Mouse (Mus musculus): ENCODE data around the gene Slfn14.
"Not testable (repeated sequence)": the region's sequence is repeated elsewhere in the genome, so short reads cannot be mapped to it uniquely, and the experiment has no call there.

Slfn14 gene

GRCm38 (mm10) chr11:83286566-83286965, at the start of gene Slfn14:
Slfn14 (minus strand) TSS chr11:83286726.
- no peak for DNase-seq

DNA sequence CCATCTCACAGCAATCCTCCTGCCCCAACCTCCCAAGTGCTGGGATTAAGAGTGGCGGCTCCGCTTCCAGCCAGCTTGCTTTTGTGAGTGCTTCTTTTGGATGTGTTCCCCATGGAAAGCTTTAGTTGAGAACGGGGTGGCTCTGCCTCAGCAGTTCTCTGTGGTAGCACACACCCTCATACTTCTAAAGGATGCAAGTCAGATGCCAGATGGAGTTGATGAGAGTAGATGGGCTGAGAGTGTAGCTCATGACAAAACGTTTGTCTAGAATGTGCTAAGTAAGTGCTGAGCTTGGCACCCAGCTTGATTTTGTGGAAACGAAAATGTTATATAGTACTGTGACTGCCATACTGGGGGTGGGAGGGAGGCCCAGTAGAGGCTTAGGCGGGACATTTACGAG, 49.3 kb upstream of the Slfn14 start:
- no peak for DNase-seq

DNA sequence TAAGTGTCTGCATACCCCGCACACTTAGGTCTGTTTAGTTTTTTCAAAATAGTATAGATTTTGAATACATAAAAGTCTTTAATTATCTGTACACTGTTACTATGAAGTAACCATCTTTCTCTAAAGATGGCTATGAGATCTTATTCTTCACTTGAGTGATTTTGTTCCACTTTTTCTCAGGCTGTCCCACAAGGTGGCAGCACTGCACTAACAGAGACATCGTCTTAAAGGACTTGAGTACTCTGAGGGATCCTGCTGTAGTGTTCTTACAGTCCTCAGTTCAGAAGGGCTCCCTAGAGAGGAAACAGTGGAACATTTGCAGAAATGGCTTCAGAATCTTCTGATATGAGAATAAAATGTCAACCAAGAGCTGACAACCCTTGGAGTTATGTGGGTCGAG, 40.9 kb upstream of the Slfn14 start:
- peak; percentile 75 to 77 for DNase-seq

- DNase-seq = not testable (repeated sequence)
These were observed 40.2 kb upstream of the Slfn14 start for GRCm38 (mm10) chr11:83326692-83327091.

DNA sequence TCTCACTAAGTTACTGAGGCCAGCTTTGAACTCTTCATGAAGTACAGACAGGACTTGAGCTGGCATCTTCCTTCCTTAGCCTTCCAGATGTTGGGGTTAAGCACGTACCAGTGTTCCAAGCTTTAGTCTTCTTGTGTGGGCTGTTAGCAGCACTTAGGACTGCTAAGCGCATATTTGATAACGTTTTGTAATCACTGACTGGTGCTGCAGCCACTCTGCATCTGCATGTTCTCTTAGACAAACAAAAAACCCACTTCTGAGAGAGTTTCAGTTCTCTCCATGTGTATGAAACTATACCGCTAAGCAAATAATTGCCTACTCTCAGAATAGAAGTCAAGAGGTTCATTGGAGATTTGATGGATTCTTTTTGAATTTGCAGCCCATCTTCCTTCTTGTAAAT, 32.5 kb upstream of the Slfn14 start:
- no peak for DNase-seq

DNA sequence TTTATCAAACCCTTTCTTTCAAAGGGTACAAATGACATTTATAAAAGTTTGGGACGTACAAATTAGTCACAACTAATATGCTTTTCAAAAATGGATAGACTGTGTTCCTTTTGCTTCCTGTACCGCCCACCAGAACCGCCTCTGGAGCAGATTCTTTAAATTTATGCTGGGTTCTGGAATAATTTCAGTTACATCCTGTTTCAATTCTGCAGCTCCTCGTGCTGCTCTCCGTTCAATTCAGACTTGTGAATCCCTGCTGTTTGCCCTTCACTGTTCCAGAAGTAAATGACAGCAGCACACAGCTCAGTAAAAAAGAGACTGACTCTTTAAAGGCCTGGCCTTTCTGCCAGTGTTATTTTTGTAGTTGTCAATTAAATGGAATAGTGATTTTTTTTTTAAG, 25.9 kb upstream of the Slfn14 start:
- no peak for DNase-seq

- DNase-seq = no peak
These were observed 20.3 kb upstream of the Slfn14 start for GRCm38 (mm10) chr11:83306700-83307253.

- no peak for DNase-seq
These were observed 18.0 kb upstream of the Slfn14 start for GRCm38 (mm10) chr11:83304485-83304884.

- DNase-seq = peak; percentile 24 to 53
These were observed 17.2 kb upstream of the Slfn14 start for GRCm38 (mm10) chr11:83303751-83304150.

DNA sequence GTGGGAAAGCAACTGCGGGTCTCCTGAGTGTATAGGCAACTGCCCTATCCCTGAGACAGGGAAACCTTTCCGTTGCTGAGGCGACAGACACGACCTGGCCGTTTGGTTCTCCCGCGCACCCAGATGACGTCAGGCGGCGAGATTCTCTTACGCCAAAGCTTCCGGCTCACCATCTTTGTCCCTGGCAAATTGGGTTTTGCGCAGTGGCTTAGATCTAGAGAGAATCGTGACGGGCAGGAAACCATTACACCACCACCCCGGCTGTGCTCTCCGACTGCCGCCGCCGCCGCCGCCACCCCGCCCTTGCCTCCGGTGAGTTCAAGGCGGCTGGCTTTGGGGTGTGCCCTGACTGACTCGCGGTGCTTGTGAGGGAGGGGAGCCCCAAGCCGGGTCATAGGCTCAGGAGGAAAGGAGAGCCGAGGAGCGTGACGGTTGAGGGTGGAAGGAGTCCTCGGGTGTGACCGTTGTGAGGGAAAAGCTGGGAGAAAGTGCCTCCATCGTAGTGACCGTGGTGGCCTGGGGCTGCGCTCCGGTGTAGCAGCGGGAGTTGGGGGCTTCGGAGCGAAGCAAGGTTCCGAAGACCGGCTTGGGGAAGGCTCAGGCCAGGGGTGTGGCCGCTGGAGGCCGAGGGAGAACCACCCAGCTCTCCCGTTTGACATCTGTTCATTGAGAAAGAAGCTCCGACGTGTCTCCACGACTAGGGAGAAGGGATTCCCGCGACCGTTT, 16.2 kb upstream of the Slfn14 start, which contains the start of gene Pex12:
Gene Pex12, minus strand, starts transcription at position 61 of the 726 bp plus-strand sequence.
- peak; percentile 98 for DNase-seq

- peak in 1 of 2 experiments; percentile 19 for DNase-seq
These were observed 15.6 kb upstream of the Slfn14 start for GRCm38 (mm10) chr11:83302124-83302523.

DNA sequence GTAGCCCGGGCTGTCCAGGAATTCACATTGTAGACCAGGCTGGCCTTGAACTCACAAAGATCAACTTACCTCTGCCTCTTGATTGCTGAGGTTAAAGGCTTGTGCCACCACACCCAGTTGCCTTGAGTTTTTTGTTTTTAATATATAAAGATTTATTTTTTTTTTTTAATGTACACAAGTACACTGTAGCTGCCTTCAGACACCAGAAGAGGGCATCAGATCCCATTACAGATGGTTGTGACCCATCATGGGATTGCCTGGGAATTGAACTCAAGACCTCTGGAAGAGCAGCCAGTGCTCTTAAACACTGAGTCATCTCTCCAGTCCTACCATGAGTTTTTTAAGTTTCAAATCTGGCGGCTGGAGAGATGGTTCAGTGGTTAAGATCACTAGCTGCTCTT, 14.9 kb upstream of the Slfn14 start:
- no peak for DNase-seq

DNA sequence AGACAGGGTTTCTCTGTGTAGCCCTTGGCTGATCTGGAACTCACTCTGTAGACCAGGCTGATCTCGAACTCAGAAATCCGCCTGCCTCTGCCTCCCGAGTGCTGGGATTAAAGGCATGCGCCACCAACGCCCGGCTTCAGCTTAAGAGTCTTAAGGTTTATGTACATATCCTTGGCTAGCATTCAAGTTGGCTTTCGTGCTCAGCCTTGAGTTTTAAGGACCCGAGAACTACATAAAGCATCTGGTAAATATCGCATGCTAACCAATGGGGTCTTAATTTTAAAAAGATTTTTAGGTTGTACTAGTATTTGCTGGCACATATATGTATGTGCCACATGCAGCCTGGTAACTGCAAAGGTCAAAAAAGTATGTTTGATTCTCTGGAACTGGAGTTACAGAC, 13.2 kb upstream of the Slfn14 start:
- DNase-seq = no peak

DNA sequence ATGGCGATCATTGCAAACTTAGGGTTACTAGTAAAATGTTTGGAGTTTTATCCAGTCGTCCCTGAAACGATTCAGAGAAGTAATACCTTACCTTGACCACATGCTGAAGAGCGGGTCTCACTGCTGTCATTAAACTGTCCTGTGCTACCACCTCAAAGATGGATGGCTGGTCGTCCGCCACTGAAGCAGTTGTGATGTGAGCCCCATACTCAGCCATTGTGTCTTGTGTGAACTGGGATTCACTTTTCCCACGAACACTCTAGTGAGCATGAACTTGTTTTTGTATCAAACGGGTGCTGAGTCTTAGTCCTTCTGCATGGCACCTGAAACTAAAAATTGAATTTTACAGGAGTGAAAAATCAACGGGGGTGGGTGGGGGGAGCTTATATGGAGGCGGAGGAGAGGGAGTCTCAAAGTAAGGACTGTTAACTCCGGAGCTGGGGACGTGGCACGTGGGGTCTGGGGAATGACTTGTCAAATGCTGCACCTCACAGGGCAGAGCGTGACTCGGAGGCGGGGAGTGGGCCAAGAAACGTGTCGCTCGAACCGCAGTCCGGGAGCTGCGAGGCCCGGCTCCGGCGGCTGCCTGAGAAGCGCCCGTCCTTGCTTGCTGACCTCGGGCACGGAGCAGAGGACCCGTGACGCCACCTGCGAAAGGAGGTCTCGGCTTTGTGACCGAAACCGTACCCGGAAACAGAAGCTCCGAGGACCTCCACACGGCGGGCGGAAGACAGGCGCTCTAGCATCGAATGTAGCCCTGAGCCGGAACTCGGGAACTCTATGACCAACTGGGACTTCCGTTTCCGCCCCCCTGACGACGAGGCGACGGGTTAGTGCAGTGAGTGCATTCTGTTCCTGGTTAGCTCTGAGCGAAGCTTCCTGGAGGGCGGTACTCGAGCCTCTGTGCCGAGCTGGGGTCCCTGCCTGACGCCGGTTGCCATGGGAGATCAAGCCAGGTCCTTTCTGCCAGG, 12.0 kb upstream of the Slfn14 start, which contains the start of gene Ap2b1:
Gene Ap2b1, plus strand, starts transcription at position 800 of the 971 bp plus-strand sequence.
- peak; percentile 92 to 95 for DNase-seq

- DNase-seq = no peak
These were observed 11.3 kb upstream of the Slfn14 start for GRCm38 (mm10) chr11:83297816-83298215.

- DNase-seq = no peak
These were observed 7.6 kb upstream of the Slfn14 start for GRCm38 (mm10) chr11:83294133-83294532.

GRCm38 (mm10) chr11:83293182-83293581, 6.7 kb upstream of the Slfn14 start:
- no peak for DNase-seq

- DNase-seq = no peak
These were observed 5.7 kb upstream of the Slfn14 start for GRCm38 (mm10) chr11:83292251-83292587.

DNA sequence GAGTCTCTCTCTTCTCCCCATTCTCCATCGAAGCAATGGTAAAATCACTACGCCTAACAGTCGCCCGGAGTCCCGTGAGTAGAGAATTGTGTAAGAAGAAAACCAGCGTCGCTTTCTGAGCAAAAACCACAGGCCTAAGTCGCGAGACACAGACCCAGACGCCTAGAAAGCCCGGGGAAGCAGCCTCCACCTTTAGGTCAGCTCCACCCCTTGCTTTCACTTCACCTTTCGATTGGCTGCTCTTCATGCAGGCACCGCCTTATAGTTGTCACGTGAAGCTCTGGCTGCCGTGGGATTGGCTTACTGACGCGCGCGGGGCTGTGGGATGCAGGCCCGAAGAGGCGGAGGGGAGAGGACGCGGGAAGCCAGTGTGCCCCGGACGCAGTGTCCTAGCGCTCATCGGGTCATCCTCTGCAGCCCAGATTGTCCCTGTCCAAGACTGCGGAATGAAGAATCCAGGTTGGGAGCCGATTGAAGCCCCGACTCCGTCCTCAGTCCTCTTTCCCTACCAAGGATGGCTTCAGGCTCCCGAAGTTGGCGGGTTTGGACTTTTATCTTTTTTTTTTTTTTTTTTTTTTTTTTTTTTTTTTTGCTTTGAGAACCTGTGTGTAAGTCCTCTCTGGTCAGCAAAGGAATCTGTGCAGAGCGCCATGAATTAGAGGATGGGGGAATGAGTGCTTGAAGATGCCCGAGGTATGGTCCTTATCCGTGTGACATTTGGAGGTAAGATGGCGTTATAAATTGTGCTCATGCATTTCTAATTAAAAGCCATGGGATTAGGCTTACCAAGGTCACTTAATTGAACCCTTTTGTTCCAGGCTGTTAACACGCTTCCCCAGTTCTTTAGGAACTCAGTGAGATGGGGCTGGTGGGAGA, 5.1 kb upstream of the Slfn14 start:
- DNase-seq = peak; percentile 92 to 96

DNA sequence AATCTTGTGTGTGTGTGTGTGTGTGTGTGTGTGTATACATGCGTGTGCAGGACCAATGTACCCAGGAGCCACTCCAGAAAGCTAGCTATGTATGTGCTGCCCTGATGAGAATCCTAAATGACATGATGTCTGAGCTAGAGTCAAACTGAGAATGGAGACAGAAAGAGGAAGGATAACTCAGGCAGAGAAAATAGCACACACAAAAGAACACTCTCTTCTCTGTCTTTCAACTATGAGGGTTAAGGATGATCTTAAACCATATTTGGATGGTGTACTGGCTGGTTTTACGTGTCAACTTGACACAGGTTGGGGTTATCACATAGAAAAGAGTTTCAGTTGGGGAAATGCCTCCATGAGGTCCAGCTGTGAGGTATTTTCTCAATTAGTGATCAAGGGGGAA, 3.1 kb upstream of the Slfn14 start:
- no peak for DNase-seq

GRCm38 (mm10) chr11:83289036-83289435, 2.5 kb upstream of the Slfn14 start:
- no peak for DNase-seq

DNA sequence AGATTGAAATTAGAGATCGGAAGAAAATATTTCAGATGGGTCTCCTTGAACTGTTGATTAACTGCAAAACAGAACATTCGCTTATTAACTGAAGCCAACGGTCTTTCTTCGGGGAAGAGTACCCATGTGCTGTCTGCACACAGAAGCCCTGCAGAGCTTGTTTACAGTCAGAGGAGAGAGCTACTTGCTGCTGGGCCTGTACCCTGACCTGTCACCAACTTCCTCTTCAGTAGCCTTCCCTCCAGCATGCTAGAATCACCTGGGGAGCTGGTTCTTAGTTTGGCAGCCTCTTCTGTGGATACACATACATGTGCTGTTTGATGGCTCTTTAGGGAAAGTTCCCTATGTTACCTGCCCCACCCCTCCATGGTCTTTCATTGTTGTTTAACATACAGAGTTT, 899 bp downstream of the Slfn14 start:
- DNase-seq = no peak
